Mouse (Mus musculus): ENCODE results near the gene Numa1. TPM values are rescaled to one million over a fixed set of nuclear protein-coding genes. Genes with fewer than 3 reads are reported as not detected.
"Not testable (repeated sequence)": the region's sequence is repeated elsewhere in the genome, so short reads cannot be mapped to it uniquely, and the experiment has no call there.

Gene Numa1
- polyA plus RNA-seq, 1 experiment from 2014 or later = 64.3 TPM

GRCm38 (mm10) chr7:101928093-101928492 lies 5.8 kb upstream of the Numa1 start:
- H3K9me3 ChIP-seq (replicated peaks; ENCODE audit: control insufficient read depth, low read length) = no peaks in the 10 kb centered on the region
- H3K4me1 ChIP-seq (ENCODE audit: control insufficient read depth, insufficient read depth, low read length) = peaks cover 5% of the 10 kb centered on the region; the same call in 1 of the 2 replicates
- ATAC-seq (ENCODE audit: insufficient read depth, low FRiP score) = no peak
- H3K36me3 ChIP-seq (ENCODE audit: control insufficient read depth, insufficient read depth, low read length) = no peaks in the 10 kb centered on the region
- H3K9ac ChIP-seq (ENCODE audit: low read length) = no peak overlapping the region
- H3K27me3 ChIP-seq (ENCODE audit: control insufficient read depth, insufficient read depth, low read length) = no peaks in the 10 kb centered on the region
- H3K4me3 ChIP-seq (replicated peaks; ENCODE audit: low read length) = no peak overlapping the region
- 82% methylated on average over 3 of the region's 3 CpGs for WGBS
- H3K27ac ChIP-seq (ENCODE audit: low read length) = no peak overlapping the region
- no peak overlapping the region for H3K4me2 ChIP-seq (ENCODE audit: low read depth, low read length)

DNA sequence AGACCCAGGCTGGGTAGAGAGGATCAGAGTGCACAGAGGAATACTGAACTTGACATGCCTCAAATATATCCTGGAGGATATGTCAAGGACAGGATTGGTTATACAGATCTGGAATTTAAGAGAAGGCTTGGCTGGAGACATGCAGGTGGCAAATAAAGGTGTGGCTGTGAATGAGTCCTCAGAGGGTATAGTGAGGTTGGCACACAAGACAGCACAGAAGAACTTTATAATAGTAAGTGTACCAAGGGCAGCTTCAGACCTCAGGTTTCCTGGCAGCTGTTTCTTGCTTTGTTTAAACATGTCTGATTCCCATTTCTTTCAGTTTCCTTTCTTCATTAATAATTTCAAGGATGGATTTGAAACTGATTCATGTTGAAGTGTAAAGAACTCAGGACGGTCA lies 1.4 kb upstream of the Numa1 start:
- peak overlapping the region; percentile 90 for H3K4me3 ChIP-seq (replicated peaks; ENCODE audit: low read length)
- H3K9me3 ChIP-seq (replicated peaks; ENCODE audit: control insufficient read depth, low read length) = no peaks in the 10 kb centered on the region
- no peak for ATAC-seq (ENCODE audit: insufficient read depth, low FRiP score)
- peaks cover 14% of the 10 kb centered on the region; the same call in 1 of the 2 replicates for H3K4me1 ChIP-seq (ENCODE audit: control insufficient read depth, insufficient read depth, low read length)
- H3K4me2 ChIP-seq (ENCODE audit: low read depth, low read length) = peak overlapping the region; percentile 79
- H3K27ac ChIP-seq (ENCODE audit: low read length) = 0 out of 2 replicates have a peak overlapping the region, but pooled peaks have one; percentile 38
- no peaks in the 10 kb centered on the region for H3K27me3 ChIP-seq (ENCODE audit: control insufficient read depth, insufficient read depth, low read length)
- no peak overlapping the region for H3K9ac ChIP-seq (ENCODE audit: low read length)
- 64% methylated on average over 1 of the region's 1 CpGs for WGBS
- no peaks in the 10 kb centered on the region for H3K36me3 ChIP-seq (ENCODE audit: control insufficient read depth, insufficient read depth, low read length)

- peak overlapping the region; percentile 87 for H3K9ac ChIP-seq (ENCODE audit: low read length)
- peaks cover 14% of the 10 kb centered on the region; the same call in 1 of the 2 replicates for H3K4me1 ChIP-seq (ENCODE audit: control insufficient read depth, insufficient read depth, low read length)
- 3% methylated on average over 15 of the region's 15 CpGs for WGBS
- no peaks in the 10 kb centered on the region for H3K9me3 ChIP-seq (replicated peaks; ENCODE audit: control insufficient read depth, low read length)
- H3K27ac ChIP-seq (ENCODE audit: low read length) = peak overlapping the region; percentile 94
- 0 out of 2 replicates have a peak, but pooled peaks have one; percentile 15 for ATAC-seq (ENCODE audit: insufficient read depth, low FRiP score)
- peak overlapping the region; percentile 90 for H3K4me3 ChIP-seq (replicated peaks; ENCODE audit: low read length)
- no peaks in the 10 kb centered on the region for H3K27me3 ChIP-seq (ENCODE audit: control insufficient read depth, insufficient read depth, low read length)
- peak overlapping the region; percentile 79 for H3K4me2 ChIP-seq (ENCODE audit: low read depth, low read length)
- no peaks in the 10 kb centered on the region for H3K36me3 ChIP-seq (ENCODE audit: control insufficient read depth, insufficient read depth, low read length)
Measured at GRCm38 (mm10) chr7:101933300-101933699, 611 bp upstream of the Numa1 start.

- peak overlapping the region; percentile 18; the same call in 1 of the 2 replicates for H3K9ac ChIP-seq (ENCODE audit: low read length)
- peaks cover 14% of the 10 kb centered on the region; the same call in 1 of the 2 replicates for H3K4me1 ChIP-seq (ENCODE audit: control insufficient read depth, insufficient read depth, low read length)
- no peak overlapping the region for H3K4me2 ChIP-seq (ENCODE audit: low read depth, low read length)
- no peaks in the 10 kb centered on the region for H3K9me3 ChIP-seq (replicated peaks; ENCODE audit: control insufficient read depth, low read length)
- no peaks in the 10 kb centered on the region for H3K27me3 ChIP-seq (ENCODE audit: control insufficient read depth, insufficient read depth, low read length)
- no peak overlapping the region for H3K4me3 ChIP-seq (replicated peaks; ENCODE audit: low read length)
- 87% methylated on average over 4 of the region's 4 CpGs for WGBS
- no peak overlapping the region for H3K27ac ChIP-seq (ENCODE audit: low read length)
- H3K36me3 ChIP-seq (ENCODE audit: control insufficient read depth, insufficient read depth, low read length) = no peaks in the 10 kb centered on the region; the same call in 1 of the 2 replicates
- ATAC-seq (ENCODE audit: insufficient read depth, low FRiP score) = no peak
Measured at GRCm38 (mm10) chr7:101935957-101936356, 2.0 kb downstream of the Numa1 start.

DNA sequence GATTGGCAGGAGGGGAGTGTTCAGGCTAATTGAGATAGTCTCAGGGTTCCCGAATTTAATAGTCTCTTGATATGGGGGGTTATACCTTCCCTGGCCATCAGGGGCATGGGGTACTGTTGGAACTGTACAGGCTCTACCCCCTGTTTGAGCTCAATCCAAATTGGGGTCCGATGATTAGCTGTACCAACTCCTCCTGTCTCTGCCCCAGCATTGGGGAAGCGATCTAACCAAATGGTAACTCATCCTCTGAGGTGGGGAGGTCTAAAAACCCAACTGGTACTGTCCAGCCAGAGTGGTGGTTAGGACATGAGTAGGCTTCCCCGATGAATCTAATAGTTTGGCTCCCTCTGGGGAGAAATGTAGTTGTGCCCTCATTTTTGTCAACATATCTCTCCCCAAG lies 3.1 kb downstream of the Numa1 start:
- no peak overlapping the region for H3K4me2 ChIP-seq (ENCODE audit: low read depth, low read length)

GRCm38 (mm10) chr7:101937569-101937968 lies 3.7 kb downstream of the Numa1 start:
- H3K9me3 ChIP-seq (replicated peaks; ENCODE audit: control insufficient read depth, low read length) = no peaks in the 10 kb centered on the region
- no peak overlapping the region for H3K9ac ChIP-seq (ENCODE audit: low read length)
- H3K27ac ChIP-seq (ENCODE audit: low read length) = no peak overlapping the region
- WGBS = 90% methylated on average over 4 of the region's 4 CpGs
- H3K27me3 ChIP-seq (ENCODE audit: control insufficient read depth, insufficient read depth, low read length) = no peaks in the 10 kb centered on the region
- no peak for ATAC-seq (ENCODE audit: insufficient read depth, low FRiP score)
- H3K4me3 ChIP-seq (replicated peaks; ENCODE audit: low read length) = no peak overlapping the region
- no peaks in the 10 kb centered on the region; the same call in 1 of the 2 replicates for H3K36me3 ChIP-seq (ENCODE audit: control insufficient read depth, insufficient read depth, low read length)
- no peak overlapping the region for H3K4me2 ChIP-seq (ENCODE audit: low read depth, low read length)
- 0 out of 2 replicates have a peak, but pooled peaks cover 9% of the 10 kb centered on the region for H3K4me1 ChIP-seq (ENCODE audit: control insufficient read depth, insufficient read depth, low read length)

More for the DNA sequence above, 3.1 kb downstream of the Numa1 start:
- H3K9ac ChIP-seq (ENCODE audit: low read length) = no peak overlapping the region
- H3K36me3 ChIP-seq (ENCODE audit: control insufficient read depth, insufficient read depth, low read length) = no peaks in the 10 kb centered on the region; the same call in 1 of the 2 replicates
- 92% methylated on average over 4 of the region's 4 CpGs for WGBS
- H3K27ac ChIP-seq (ENCODE audit: low read length) = no peak overlapping the region
- H3K9me3 ChIP-seq (replicated peaks; ENCODE audit: control insufficient read depth, low read length) = no peaks in the 10 kb centered on the region
- H3K4me1 ChIP-seq (ENCODE audit: control insufficient read depth, insufficient read depth, low read length) = peaks cover 14% of the 10 kb centered on the region; the same call in 1 of the 2 replicates
- no peaks in the 10 kb centered on the region for H3K27me3 ChIP-seq (ENCODE audit: control insufficient read depth, insufficient read depth, low read length)
- H3K4me3 ChIP-seq (replicated peaks; ENCODE audit: low read length) = no peak overlapping the region
- ATAC-seq (ENCODE audit: insufficient read depth, low FRiP score) = no peak

DNA sequence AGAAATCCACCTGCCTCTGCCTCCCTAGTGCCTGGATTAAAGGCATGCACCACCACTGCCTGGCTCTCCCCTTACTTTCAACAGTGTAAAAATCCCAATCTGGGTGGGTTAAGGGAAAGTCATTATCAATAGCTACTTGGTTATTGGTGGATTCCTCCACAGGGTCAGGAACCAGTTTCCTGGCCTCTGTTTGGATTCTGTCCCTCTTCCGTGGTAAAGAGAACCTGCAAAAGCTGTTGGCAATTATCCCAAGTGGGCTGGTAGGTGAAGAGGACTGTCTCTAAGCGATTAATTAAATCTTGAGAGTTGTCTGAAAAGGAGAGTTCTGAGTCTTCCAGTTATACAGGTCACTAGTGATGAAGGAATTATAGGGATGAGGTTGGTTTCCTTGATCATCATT lies 4.4 kb downstream of the Numa1 start:
- Histone ChIP-seq H3K4me1 (ENCODE audit: control insufficient read depth, insufficient read depth, low read length) (0 out of 2 replicates have a peak, but pooled peaks cover 8% of the 10 kb centered on the region), H3K27ac (ENCODE audit: low read length) (no peak overlapping the region), H3K27me3 (ENCODE audit: control insufficient read depth, insufficient read depth, low read length) (no peaks in the 10 kb centered on the region), H3K4me3 (replicated peaks; ENCODE audit: low read length) (no peak overlapping the region), H3K9me3 (replicated peaks; ENCODE audit: control insufficient read depth, low read length) (no peaks in the 10 kb centered on the region), H3K4me2 (ENCODE audit: low read depth, low read length) (no peak overlapping the region), H3K36me3 (ENCODE audit: control insufficient read depth, insufficient read depth, low read length) (no peaks in the 10 kb centered on the region; the same call in 1 of the 2 replicates), H3K9ac (ENCODE audit: low read length) (no peak overlapping the region)
- 75% methylated on average over 2 of the region's 2 CpGs for WGBS
- ATAC-seq (ENCODE audit: insufficient read depth, low FRiP score) = no peak

DNA sequence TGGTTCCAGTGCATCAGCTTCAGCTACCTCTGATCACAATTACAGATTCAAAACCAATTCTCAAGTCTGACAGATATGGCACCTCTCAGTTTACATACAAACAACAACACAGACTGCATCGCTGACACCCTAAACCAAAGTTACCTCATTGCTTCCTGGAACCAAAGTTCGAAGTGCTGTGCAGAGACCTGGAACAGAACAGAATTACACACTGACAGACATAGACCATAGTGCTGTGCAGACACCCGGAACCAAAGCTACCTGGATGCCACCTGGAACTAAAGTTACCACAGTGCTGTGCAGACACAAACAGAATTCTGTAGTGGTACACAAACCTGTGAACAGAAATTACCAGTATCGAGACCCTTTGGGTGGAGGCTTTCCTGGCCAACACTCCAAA lies 5.8 kb downstream of the Numa1 start:
- 93% methylated on average over 4 of the region's 4 CpGs for WGBS
- H3K36me3 ChIP-seq (ENCODE audit: control insufficient read depth, insufficient read depth, low read length) = no peaks in the 10 kb centered on the region; the same call in 1 of the 2 replicates
- H3K4me2 ChIP-seq (ENCODE audit: low read depth, low read length) = no peak overlapping the region
- no peak overlapping the region for H3K27ac ChIP-seq (ENCODE audit: low read length)
- no peak overlapping the region for H3K9ac ChIP-seq (ENCODE audit: low read length)
- 0 out of 2 replicates have a peak, but pooled peaks cover 8% of the 10 kb centered on the region for H3K4me1 ChIP-seq (ENCODE audit: control insufficient read depth, insufficient read depth, low read length)
- H3K27me3 ChIP-seq (ENCODE audit: control insufficient read depth, insufficient read depth, low read length) = no peaks in the 10 kb centered on the region
- H3K9me3 ChIP-seq (replicated peaks; ENCODE audit: control insufficient read depth, low read length) = no peaks in the 10 kb centered on the region
- no peak for ATAC-seq (ENCODE audit: insufficient read depth, low FRiP score)
- no peak overlapping the region for H3K4me3 ChIP-seq (replicated peaks; ENCODE audit: low read length)

DNA sequence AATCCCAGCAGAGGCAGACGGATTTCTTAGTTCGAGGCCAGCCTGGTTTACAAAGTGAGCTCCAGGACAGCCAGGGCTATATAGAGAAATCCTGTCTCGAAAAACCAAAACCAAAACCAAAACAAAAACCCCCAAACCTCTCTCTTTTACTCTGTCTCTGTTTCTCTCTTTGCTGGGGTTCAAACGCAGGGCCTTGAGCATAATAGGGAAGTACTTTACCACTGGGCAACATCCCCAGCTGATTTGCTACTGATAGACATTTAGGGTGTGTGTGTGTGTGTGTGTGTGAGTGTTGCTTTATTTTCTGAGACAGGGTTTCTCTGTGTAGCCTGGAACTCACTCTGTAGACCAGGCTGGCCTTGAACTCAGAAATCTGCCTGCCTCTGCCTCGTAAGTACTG lies 15.1 kb downstream of the Numa1 start:
- not testable (repeated sequence) for H3K4me1 ChIP-seq (ENCODE audit: control insufficient read depth, insufficient read depth, low read length); H3K9me3 ChIP-seq (replicated peaks; ENCODE audit: control insufficient read depth, low read length); H3K9ac ChIP-seq (ENCODE audit: low read length); H3K27ac ChIP-seq (ENCODE audit: low read length); H3K4me3 ChIP-seq (replicated peaks; ENCODE audit: low read length); H3K27me3 ChIP-seq (ENCODE audit: control insufficient read depth, insufficient read depth, low read length); H3K36me3 ChIP-seq (ENCODE audit: control insufficient read depth, insufficient read depth, low read length); ATAC-seq (ENCODE audit: insufficient read depth, low FRiP score); H3K4me2 ChIP-seq (ENCODE audit: low read depth, low read length)
- WGBS = 85% methylated on average over 5 of the region's 5 CpGs

Measured in stomach, embryonic 16.5 days (tissue).